Mouse (Mus musculus) spleen, adult 2 months (tissue): ENCODE results near the gene Heg1.

Source experiments
- CTCF ChIP-seq: fragments of 200-500 bp; IDR thresholded peaks from 2 replicates; pipeline ENCODE4 v1.5.1; 2011; ENCODE audit warnings: mild to moderate bottlenecking, inconsistent platforms; ENCODE audit not compliant: insufficient read depth, insufficient read length, insufficient replicate concordance; ENCODE audit errors: extremely low read depth
- POLR2A ChIP-seq: fragments of 200-500 bp; IDR thresholded peaks from 2 replicates; pipeline ENCODE4 v1.6.1; 2011; ENCODE audit warnings: low read depth, low read length, inconsistent platforms

DNA sequence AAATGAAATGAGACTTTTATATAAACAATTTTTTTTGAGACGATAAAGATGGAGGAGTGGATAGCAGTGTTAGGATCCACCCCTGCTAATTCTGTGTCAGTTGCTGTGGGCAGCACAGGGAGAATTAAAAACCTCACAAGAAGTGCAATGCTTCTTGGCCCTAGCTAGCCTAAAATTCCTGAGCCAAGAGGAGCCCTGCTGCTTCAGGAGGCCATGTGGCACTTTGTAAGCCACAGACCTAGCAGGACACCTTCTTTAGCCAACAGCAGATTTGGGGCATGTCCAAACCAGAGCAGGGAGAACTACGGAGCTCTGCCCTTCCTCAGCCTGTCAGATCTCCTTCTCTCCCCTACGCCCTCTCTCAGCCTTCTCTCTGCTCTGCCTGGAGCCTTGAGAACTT, 13.8 kb upstream of the Heg1 start:
- TF ChIP-seq CTCF (no peak), POLR2A (no peak)
